Mouse (Mus musculus): ENCODE data around the gene Sdsl. TPM values are rescaled to one million over a fixed set of nuclear protein-coding genes. Genes with fewer than 3 reads are reported as not detected.

The Sdsl gene
- total RNA-seq, 2 experiments from 2014 or later, result 7.9 to 8.5 TPM

GRCm38 (mm10) chr5:120436885-120437495 lies 35.6 kb downstream of the Sdsl start:
- H3K4me3 ChIP-seq, result no peak overlapping the region
- no peak for TF ChIP-seq CTCF (conservative IDR thresholded peaks at IDR 0.05)
- H3K27ac ChIP-seq, result no peak overlapping the region
- no peak for DNase-seq (ENCODE audit: low spot score in 2 of 2)

- H3K4me3 ChIP-seq, result no peak overlapping the region
- no peak overlapping the region for H3K27ac ChIP-seq
- DNase-seq (ENCODE audit: low spot score in 2 of 2), result no peak
- no peak for TF ChIP-seq CTCF (conservative IDR thresholded peaks at IDR 0.05)
Observed at GRCm38 (mm10) chr5:120435731-120436501, 36.7 kb downstream of the Sdsl start.

- no peak for TF ChIP-seq CTCF (conservative IDR thresholded peaks at IDR 0.05)
- Histone ChIP-seq H3K27ac (no peak overlapping the region), H3K4me3 (no peak overlapping the region)
- DNase-seq (ENCODE audit: low spot score in 2 of 2), result no peak
Observed at GRCm38 (mm10) chr5:120435006-120435681, 37.5 kb downstream of the Sdsl start.

GRCm38 (mm10) chr5:120434231-120434735 lies 38.3 kb downstream of the Sdsl start:
- TF ChIP-seq CTCF (conservative IDR thresholded peaks at IDR 0.05), result no peak
- H3K4me3 ChIP-seq, result no peak overlapping the region
- H3K27ac ChIP-seq, result no peak overlapping the region
- DNase-seq (ENCODE audit: low spot score in 2 of 2), result no peak

GRCm38 (mm10) chr5:120433135-120433760 lies 39.4 kb downstream of the Sdsl start:
- Histone ChIP-seq H3K27ac (no peak overlapping the region), H3K4me3 (no peak overlapping the region)
- TF ChIP-seq CTCF (conservative IDR thresholded peaks at IDR 0.05), result no peak
- no peak for DNase-seq (ENCODE audit: low spot score in 2 of 2)

- no peak overlapping the region for H3K27ac ChIP-seq
- no peak overlapping the region for H3K4me3 ChIP-seq
- no peak for TF ChIP-seq CTCF (conservative IDR thresholded peaks at IDR 0.05)
- no peak for DNase-seq (ENCODE audit: low spot score in 2 of 2)
Observed at GRCm38 (mm10) chr5:120432486-120433015, 40.1 kb downstream of the Sdsl start.

- DNase-seq (ENCODE audit: low spot score in 2 of 2), result no peak
- Histone ChIP-seq H3K4me3 (no peak within 1 kb of the TSS), H3K27ac (no peak within 1 kb of the TSS)
- TF ChIP-seq CTCF (conservative IDR thresholded peaks at IDR 0.05), result no peak
Observed at GRCm38 (mm10) chr5:120431649-120432485, 40.7 kb downstream of the Sdsl start, which contains the start of gene Lhx5. TSS of gene Lhx5 (plus strand) at chr5:120431699.

GRCm38 (mm10) chr5:120431001-120431583 lies 41.5 kb downstream of the Sdsl start:
- no peak for DNase-seq (ENCODE audit: low spot score in 2 of 2)
- H3K4me3 ChIP-seq, result no peak overlapping the region
- no peak for TF ChIP-seq CTCF (conservative IDR thresholded peaks at IDR 0.05)
- no peak overlapping the region for H3K27ac ChIP-seq

GRCm38 (mm10) chr5:120429692-120430091 lies 42.9 kb downstream of the Sdsl start:
- no peak for DNase-seq (ENCODE audit: low spot score in 2 of 2)
- Histone ChIP-seq H3K27ac (no peak overlapping the region), H3K4me3 (no peak overlapping the region)
- TF ChIP-seq CTCF (conservative IDR thresholded peaks at IDR 0.05), result no peak

- H3K4me3 ChIP-seq, result no peak overlapping the region
- no peak for DNase-seq (ENCODE audit: low spot score in 2 of 2)
- no peak overlapping the region for H3K27ac ChIP-seq
- no peak for TF ChIP-seq CTCF (conservative IDR thresholded peaks at IDR 0.05)
Observed at GRCm38 (mm10) chr5:120428990-120429389, 43.6 kb downstream of the Sdsl start.

GRCm38 (mm10) chr5:120428189-120428838 lies 44.3 kb downstream of the Sdsl start:
- DNase-seq (ENCODE audit: low spot score in 2 of 2), result no peak
- Histone ChIP-seq H3K4me3 (no peak overlapping the region), H3K27ac (no peak overlapping the region)

More at GRCm38 (mm10) chr5:120428189-120428838, 44.3 kb downstream of the Sdsl start:
- no peak for TF ChIP-seq CTCF (conservative IDR thresholded peaks at IDR 0.05)

Measured in layer of hippocampus, adult 2 months (tissue).